In genomic region chr17:70747731-70748475, GRCm38 (mm10) we compare ENCODE assay signal across 8 mouse cellular contexts.
DNase-seq lines count a peak whose midpoint lies in the region; ATAC-seq and TF ChIP-seq lines count a peak whose summit lies in the region.

No protein-coding gene starts in this region.

- under 1% methylated on average over 23 of the region's 23 CpGs for WGBS in forebrain, embryonic 11.5 days
- 2% methylated on average over 23 of the region's 23 CpGs for WGBS in hindbrain, embryonic 15.5 days
- 1% methylated on average over 23 of the region's 23 CpGs for WGBS in lung, embryonic 14.5 days
- 4% methylated on average over 23 of the region's 23 CpGs for WGBS in olfactory bulb, adult 2 months

- H3K9me3 ChIP-seq in forebrain, embryonic 11.5 days (ENCODE audit: control insufficient read depth, low read length): no peaks in the 10 kb centered on the region
- H3K9me3 ChIP-seq in hindbrain, embryonic 15.5 days: no peaks in the 10 kb centered on the region
- no peaks in the 10 kb centered on the region for H3K9me3 ChIP-seq in lung, embryonic 14.5 days (ENCODE audit: low read depth, low read length)

- ATAC-seq in forebrain, embryonic 11.5 days (replicated peaks; ENCODE audit: low FRiP score): peak; percentile 81
- ATAC-seq in hindbrain, embryonic 15.5 days (ENCODE audit: low FRiP score, low read depth): no peak; the same call in 1 of the 2 replicates
- no peak for ATAC-seq in lung, embryonic 14.5 days (ENCODE audit: insufficient read depth)

- H3K4me1 ChIP-seq in forebrain, embryonic 11.5 days (replicated peaks; ENCODE audit: control insufficient read depth, insufficient read depth, low read length): peaks cover 2% of the 10 kb centered on the region; the same call in 1 of the 2 replicates
- peaks cover 20% of the 10 kb centered on the region for H3K4me1 ChIP-seq in hindbrain, embryonic 15.5 days (replicated peaks)
- H3K4me1 ChIP-seq in lung, embryonic 14.5 days (ENCODE audit: insufficient read depth): peaks cover 20% of the 10 kb centered on the region
- peaks cover 26% of the 10 kb centered on the region for H3K4me1 ChIP-seq in olfactory bulb, adult 2 months (ENCODE audit: control insufficient read depth, insufficient read depth, low read length)

- H3K9ac ChIP-seq in forebrain, embryonic 11.5 days (ENCODE audit: low read length): peak overlapping the region; percentile 33
- H3K9ac ChIP-seq in hindbrain, embryonic 15.5 days: no peak overlapping the region
- H3K9ac ChIP-seq in lung, embryonic 14.5 days: peak overlapping the region; percentile 45

- H3K4me3 ChIP-seq in forebrain, embryonic 11.5 days (ENCODE audit: low read depth, low read length): peak overlapping the region; percentile 17
- H3K4me3 ChIP-seq in hindbrain, embryonic 15.5 days: peak overlapping the region; percentile 7
- peak overlapping the region; percentile 28 for H3K4me3 ChIP-seq in lung, embryonic 14.5 days (ENCODE audit: low read depth, low read length)
- peak overlapping the region; percentile 13; the same call in 1 of the 2 replicates for H3K4me3 ChIP-seq in olfactory bulb, adult 2 months (ENCODE audit: insufficient read depth, low read depth, low read length)

- peak overlapping the region; percentile 79 for H3K27ac ChIP-seq in forebrain, embryonic 11.5 days (ENCODE audit: low read depth, low read length)
- H3K27ac ChIP-seq in hindbrain, embryonic 15.5 days (replicated peaks): peak overlapping the region; percentile 35
- H3K27ac ChIP-seq in lung, embryonic 14.5 days (ENCODE audit: low read depth): peak overlapping the region; percentile 83
- H3K27ac ChIP-seq in olfactory bulb, adult 2 months (ENCODE audit: insufficient read depth, low read depth, low read length): peak overlapping the region; percentile 82

- no peaks in the 10 kb centered on the region for H3K27me3 ChIP-seq in forebrain, embryonic 11.5 days (ENCODE audit: control insufficient read depth, insufficient read depth, low read length)
- peaks cover 12% of the 10 kb centered on the region for H3K27me3 ChIP-seq in hindbrain, embryonic 15.5 days
- no peaks in the 10 kb centered on the region for H3K27me3 ChIP-seq in lung, embryonic 14.5 days (ENCODE audit: insufficient read depth, low read length)

- peak overlapping the region; percentile 40 for H3K4me2 ChIP-seq in forebrain, embryonic 11.5 days (ENCODE audit: low read depth, low read length, severe bottlenecking)
- peak overlapping the region; percentile 51 for H3K4me2 ChIP-seq in hindbrain, embryonic 15.5 days
- H3K4me2 ChIP-seq in lung, embryonic 14.5 days: peak overlapping the region; percentile 65

- no peak for TF ChIP-seq POLR2A in olfactory bulb, adult 2 months (IDR thresholded peaks at IDR 0.05; ENCODE audit: insufficient read depth, low read depth, low read length)

- H3K36me3 ChIP-seq in forebrain, embryonic 11.5 days (ENCODE audit: control insufficient read depth, insufficient read depth, low read length): no peaks in the 10 kb centered on the region
- no peaks in the 10 kb centered on the region for H3K36me3 ChIP-seq in hindbrain, embryonic 15.5 days
- H3K36me3 ChIP-seq in lung, embryonic 14.5 days (ENCODE audit: insufficient read depth): no peaks in the 10 kb centered on the region

- no peak for TF ChIP-seq CTCF in lung, embryonic 14.5 days (IDR thresholded peaks at IDR 0.05; ENCODE audit: low read depth)
- TF ChIP-seq CTCF in olfactory bulb, adult 2 months (IDR thresholded peaks at IDR 0.05; ENCODE audit: insufficient read depth, low read depth, low read length): no peak

- DNase-seq in urinary bladder, postnatal 25 days (ENCODE audit: low spot score): peak; percentile 26
- no peak for DNase-seq in urinary bladder, postnatal 10 days (ENCODE audit: low spot score)
- peak; percentile 73 for DNase-seq in forebrain, embryonic 11.5 days (ENCODE audit: low spot score)
- peak; percentile 71 for DNase-seq in lung, embryonic 14.5 days
- DNase-seq in layer of hippocampus, postnatal 36 days: no peak
- no peak for DNase-seq in layer of hippocampus, postnatal 25 days (ENCODE audit: extremely low spot score in 1 of 2, low spot score in 1 of 2)

Comparison
In these comparisons a context has a peak if more than half of its experiments do, and no peak if none do; other contexts are left out.
1. DNase-seq: peak in urinary bladder, postnatal 25 days (single experiment), forebrain, embryonic 11.5 days (single experiment) and lung, embryonic 14.5 days (single experiment); none in urinary bladder, postnatal 10 days (single experiment), layer of hippocampus, postnatal 36 days (0 of 2) and layer of hippocampus, postnatal 25 days (0 of 2).
2. Peak in every context shown above with its lines, with median percentiles within 50 percentile points of each other: H3K27ac ChIP-seq, H3K4me2 ChIP-seq and H3K4me3 ChIP-seq.